12 mouse cellular contexts compared by ENCODE assay signal in genomic region chr17:58870795-58871194, GRCm38 (mm10).
DNase-seq lines count a peak whose midpoint lies in the region; ATAC-seq and TF ChIP-seq lines count a peak whose summit lies in the region.
"Had no signal": no experiment of that assay in that cellular context is flagged by ENCODE, and none has a peak within 500 bp of the region (broad histone marks: within the 10 kb centered on the region; RNA-seq: fewer than 3 reads in every experiment).

No protein-coding gene starts in this region.

- no peak overlapping the region for H3K4me3 ChIP-seq in forebrain, embryonic 13.5 days
- no peak overlapping the region for H3K4me3 ChIP-seq in forebrain, embryonic 12.5 days (replicated peaks)
- H3K4me3 ChIP-seq in midbrain, embryonic 11.5 days (ENCODE audit: low read depth, low read length) = no peak overlapping the region
- no peak overlapping the region for H3K4me3 ChIP-seq in midbrain, embryonic 10.5 days
- H3K4me3 ChIP-seq in forebrain, postnatal 0 days (ENCODE audit: low read depth, low read length) = no peak overlapping the region
- H3K4me3 ChIP-seq: heart, embryonic 15.5 days; limb, embryonic 15.5 days had no signal

- DNase-seq in midbrain, embryonic 11.5 days (ENCODE audit: low spot score, missing footprints) = no peak
- no peak for DNase-seq in midbrain, embryonic 10.5 days (ENCODE audit: low spot score)
- DNase-seq in forebrain, postnatal 0 days = peak; percentile 71
- DNase-seq in right cerebral cortex, postnatal 4 days = peak; percentile 5
- no peak for DNase-seq in cerebellum, adult 8-10 months
- DNase-seq in urinary bladder, adult 2 months (ENCODE audit: low spot score) = no peak
- DNase-seq: cerebellum, adult 18-20 months; kidney, postnatal 10 days had no signal

- no peaks in the 10 kb centered on the region for H3K27me3 ChIP-seq in forebrain, embryonic 13.5 days
- no peaks in the 10 kb centered on the region for H3K27me3 ChIP-seq in forebrain, embryonic 12.5 days
- no peaks in the 10 kb centered on the region for H3K27me3 ChIP-seq in midbrain, embryonic 11.5 days (ENCODE audit: control insufficient read depth, insufficient read depth, low read length)
- no peaks in the 10 kb centered on the region for H3K27me3 ChIP-seq in midbrain, embryonic 10.5 days (ENCODE audit: low read depth, poor library complexity, severe bottlenecking)
- no peaks in the 10 kb centered on the region for H3K27me3 ChIP-seq in forebrain, postnatal 0 days (ENCODE audit: insufficient read depth, low read length)
- H3K27me3 ChIP-seq: heart, embryonic 15.5 days; limb, embryonic 15.5 days had no signal

- no peak overlapping the region for H3K9ac ChIP-seq in forebrain, embryonic 13.5 days
- H3K9ac ChIP-seq in forebrain, embryonic 12.5 days = no peak overlapping the region
- H3K9ac ChIP-seq in midbrain, embryonic 11.5 days (ENCODE audit: low read length) = no peak overlapping the region
- no peak overlapping the region for H3K9ac ChIP-seq in forebrain, postnatal 0 days
- H3K9ac ChIP-seq: heart, embryonic 15.5 days; limb, embryonic 15.5 days had no signal

- peak; percentile 78 for TF ChIP-seq CTCF in forebrain, postnatal 0 days (IDR thresholded peaks at IDR 0.05; ENCODE audit: low read depth)

- H3K4me1 ChIP-seq in forebrain, embryonic 13.5 days = no peaks in the 10 kb centered on the region
- no peaks in the 10 kb centered on the region for H3K4me1 ChIP-seq in forebrain, embryonic 12.5 days
- H3K4me1 ChIP-seq in midbrain, embryonic 11.5 days (ENCODE audit: control insufficient read depth, insufficient read depth, low read length) = no peaks in the 10 kb centered on the region
- no peaks in the 10 kb centered on the region for H3K4me1 ChIP-seq in midbrain, embryonic 10.5 days
- no peaks in the 10 kb centered on the region for H3K4me1 ChIP-seq in forebrain, postnatal 0 days (ENCODE audit: insufficient read depth)
- H3K4me1 ChIP-seq: heart, embryonic 15.5 days; limb, embryonic 15.5 days had no signal

- H3K4me2 ChIP-seq in forebrain, embryonic 13.5 days = no peak overlapping the region
- H3K4me2 ChIP-seq in forebrain, embryonic 12.5 days = no peak overlapping the region
- H3K4me2 ChIP-seq in midbrain, embryonic 11.5 days = no peak overlapping the region
- no peak overlapping the region for H3K4me2 ChIP-seq in forebrain, postnatal 0 days (ENCODE audit: low read depth)
- H3K4me2 ChIP-seq: heart, embryonic 15.5 days; limb, embryonic 15.5 days had no signal

- no peaks in the 10 kb centered on the region for H3K9me3 ChIP-seq in forebrain, embryonic 13.5 days (replicated peaks)
- H3K9me3 ChIP-seq in forebrain, embryonic 12.5 days = no peaks in the 10 kb centered on the region
- no peaks in the 10 kb centered on the region for H3K9me3 ChIP-seq in midbrain, embryonic 11.5 days (ENCODE audit: control insufficient read depth, low read length)
- H3K9me3 ChIP-seq in midbrain, embryonic 10.5 days (replicated peaks) = no peaks in the 10 kb centered on the region
- no peaks in the 10 kb centered on the region for H3K9me3 ChIP-seq in forebrain, postnatal 0 days (ENCODE audit: low read length)
- H3K9me3 ChIP-seq: heart, embryonic 15.5 days; limb, embryonic 15.5 days had no signal

- ATAC-seq in forebrain, embryonic 13.5 days = peak; percentile 63; the same call in 1 of the 2 replicates
- ATAC-seq in forebrain, embryonic 12.5 days (ENCODE audit: low FRiP score) = no peak
- peak; percentile 40; the same call in 1 of the 2 replicates for ATAC-seq in midbrain, embryonic 11.5 days (ENCODE audit: low FRiP score)
- peak; percentile 95 for ATAC-seq in forebrain, postnatal 0 days

- H3K27ac ChIP-seq in forebrain, embryonic 13.5 days = no peak overlapping the region
- no peak overlapping the region for H3K27ac ChIP-seq in forebrain, embryonic 12.5 days
- no peak overlapping the region for H3K27ac ChIP-seq in midbrain, embryonic 11.5 days (ENCODE audit: low read depth, low read length)
- no peak overlapping the region for H3K27ac ChIP-seq in midbrain, embryonic 10.5 days (replicated peaks)
- no peak overlapping the region for H3K27ac ChIP-seq in forebrain, postnatal 0 days (ENCODE audit: low read depth, low read length)
- H3K27ac ChIP-seq: heart, embryonic 15.5 days; limb, embryonic 15.5 days had no signal

- H3K36me3 ChIP-seq in forebrain, embryonic 13.5 days (ENCODE audit: poor library complexity, severe bottlenecking) = no peaks in the 10 kb centered on the region
- H3K36me3 ChIP-seq in forebrain, embryonic 12.5 days (replicated peaks) = no peaks in the 10 kb centered on the region
- H3K36me3 ChIP-seq in midbrain, embryonic 11.5 days (ENCODE audit: control insufficient read depth, insufficient read depth, low read length) = no peaks in the 10 kb centered on the region
- no peaks in the 10 kb centered on the region for H3K36me3 ChIP-seq in midbrain, embryonic 10.5 days
- H3K36me3 ChIP-seq in forebrain, postnatal 0 days (ENCODE audit: insufficient read depth) = no peaks in the 10 kb centered on the region
- H3K36me3 ChIP-seq: heart, embryonic 15.5 days; limb, embryonic 15.5 days had no signal

Comparison
In these comparisons a context has a peak if more than half of its experiments do, and no peak if none do; other contexts are left out.
1. DNase-seq: peak in forebrain, postnatal 0 days (single experiment) and right cerebral cortex, postnatal 4 days (single experiment); none in midbrain, embryonic 11.5 days (single experiment), midbrain, embryonic 10.5 days (single experiment), cerebellum, adult 8-10 months (single experiment) and urinary bladder, adult 2 months (single experiment).